Mouse (Mus musculus) layer of hippocampus, adult 8-10 months (tissue): ENCODE measurements around the gene Notch1. TPM values are rescaled to one million over a fixed set of nuclear protein-coding genes. Genes with fewer than 3 reads are reported as not detected.
A peak's percentile ranks its signal among the peaks of the same experiment; 100 is the strongest.

Experiments used
- DNase-seq, 2 experiments: peaks; one replicate each; pipeline ENCODE4 v3.0.0; 2022; ENCODE audit warnings: low spot score in 2 of 2
- total RNA-seq, 4 experiments: library from RNA; stranded (reverse); gene quantifications; 2 replicates each; pipeline ENCODE4 v1.2.4; 2022

Gene Notch1
- total RNA-seq, 4 experiments from 2014 or later, result 31.0 to 36.2 (median 34.2) TPM

GRCm38 (mm10) chr2:26447451-26447850 lies 69.0 kb downstream of the Notch1 start:
- DNase-seq, result no peak

- no peak for DNase-seq
These were observed 69.8 kb downstream of the Notch1 start for GRCm38 (mm10) chr2:26446671-26447070.

DNA sequence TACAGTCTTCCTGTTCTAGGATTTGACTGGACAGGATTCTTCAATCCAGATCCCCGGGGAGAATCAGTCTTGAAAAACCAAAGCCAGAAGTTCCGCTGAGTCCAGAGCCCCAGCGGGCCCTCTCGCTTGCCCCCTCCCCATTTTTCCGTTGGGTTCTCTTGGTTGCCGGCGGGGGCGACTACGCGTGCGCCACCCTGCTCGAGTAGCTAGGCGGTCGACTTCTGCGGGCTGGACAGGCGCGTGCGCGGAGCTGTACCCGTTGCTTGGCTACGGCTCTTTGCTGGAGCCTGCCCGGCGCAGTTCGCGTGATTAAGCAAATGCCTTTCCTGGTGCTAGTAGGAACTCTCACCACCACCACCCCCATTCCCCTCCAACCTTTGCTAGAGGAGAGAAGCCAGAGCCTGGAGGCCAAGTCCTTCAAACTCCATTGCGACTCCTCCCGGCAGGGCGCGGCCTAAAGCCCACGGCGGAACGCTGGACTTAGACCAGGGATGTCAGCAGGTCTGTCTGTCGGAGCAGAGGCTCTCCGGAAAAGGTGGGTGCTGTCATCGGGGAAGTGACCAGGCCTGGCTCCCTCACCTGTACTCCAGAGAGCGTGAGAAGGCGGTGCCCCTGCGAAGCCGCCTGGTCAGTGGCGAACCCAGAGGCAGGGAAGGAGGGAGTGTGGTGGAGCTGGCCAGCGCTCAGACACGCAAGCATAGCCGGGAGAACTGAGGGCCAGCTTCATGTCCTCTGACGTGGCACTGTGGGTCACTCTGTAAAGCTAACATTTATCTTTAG lies 70.6 kb downstream of the Notch1 start:
- peak; percentile 94 to 95 for DNase-seq

DNA sequence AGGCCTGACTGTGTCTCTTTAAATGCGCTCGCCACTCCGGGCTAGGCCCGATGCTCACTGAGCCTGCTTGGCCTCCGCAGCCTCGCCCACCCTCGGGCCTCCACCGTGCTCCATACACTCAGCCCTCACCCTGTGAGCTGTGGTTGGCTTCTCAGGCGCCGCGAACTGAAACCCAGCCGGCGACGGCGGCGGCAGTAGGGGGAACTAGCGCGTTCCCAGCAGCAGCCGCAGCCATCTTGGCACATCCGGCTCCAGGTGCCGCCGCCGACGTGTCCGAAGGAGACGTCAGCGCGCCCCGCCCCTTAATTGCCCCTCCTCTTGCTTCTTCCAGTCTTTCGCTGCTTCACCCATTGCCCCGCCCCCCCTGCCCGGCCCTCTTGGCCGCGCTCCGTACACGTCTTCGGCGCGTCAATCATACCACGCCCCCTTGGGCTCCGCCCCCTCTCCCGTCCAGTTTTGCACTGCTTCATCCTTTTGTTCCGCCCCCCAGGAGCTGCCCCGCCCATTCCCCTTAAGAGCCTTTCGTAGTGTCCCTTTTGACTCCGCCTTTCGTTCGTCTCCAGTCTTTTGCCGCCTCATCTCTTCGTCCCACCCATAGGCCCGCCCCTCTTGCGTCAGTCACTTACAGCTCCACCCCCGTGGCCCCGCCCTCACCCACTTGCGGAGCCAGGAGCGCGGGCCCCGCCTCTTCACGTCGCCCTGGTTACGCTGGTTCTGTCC lies 71.4 kb downstream of the Notch1 start, which contains the start of gene Sec16a:
Sec16a (minus strand) TSS at position 271 of the 720 bp plus-strand sequence.
- peak; percentile 99 to 100 for DNase-seq

- DNase-seq, result no peak
These were observed 72.1 kb downstream of the Notch1 start for GRCm38 (mm10) chr2:26444368-26444767.

- no peak for DNase-seq
These were observed 72.6 kb downstream of the Notch1 start for GRCm38 (mm10) chr2:26443876-26444275.

GRCm38 (mm10) chr2:26442843-26443242 lies 73.6 kb downstream of the Notch1 start:
- no peak for DNase-seq

GRCm38 (mm10) chr2:26441688-26442087 lies 74.8 kb downstream of the Notch1 start:
- DNase-seq, result no peak

- DNase-seq, result no peak
These were observed 75.2 kb downstream of the Notch1 start for GRCm38 (mm10) chr2:26441261-26441660.

DNA sequence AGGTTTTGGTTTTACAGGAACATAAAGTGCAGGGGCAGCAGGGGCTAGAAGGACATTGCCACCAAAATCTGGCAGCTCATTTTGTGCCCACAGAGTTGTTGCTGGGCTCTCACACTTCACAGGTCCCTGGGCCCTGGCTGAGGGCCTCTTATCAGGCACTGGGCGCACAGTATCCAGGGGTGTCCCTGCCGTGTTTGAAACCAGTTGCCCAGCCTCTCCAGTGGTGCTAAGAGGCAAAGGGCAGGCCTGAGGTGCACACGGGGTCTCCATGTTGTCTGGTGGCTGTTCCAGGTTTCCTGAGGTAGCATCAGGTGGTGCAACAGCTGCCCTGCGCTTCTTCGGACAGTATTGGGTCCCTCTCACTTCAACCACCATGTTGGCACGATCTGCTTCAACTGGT lies 76.8 kb downstream of the Notch1 start:
- DNase-seq, result no peak

- no peak for DNase-seq
These were observed 78.1 kb downstream of the Notch1 start for GRCm38 (mm10) chr2:26438373-26438772.

- peak in 1 of 2 experiments; percentile 46 for DNase-seq
These were observed 79.2 kb downstream of the Notch1 start for GRCm38 (mm10) chr2:26437221-26437620.

DNA sequence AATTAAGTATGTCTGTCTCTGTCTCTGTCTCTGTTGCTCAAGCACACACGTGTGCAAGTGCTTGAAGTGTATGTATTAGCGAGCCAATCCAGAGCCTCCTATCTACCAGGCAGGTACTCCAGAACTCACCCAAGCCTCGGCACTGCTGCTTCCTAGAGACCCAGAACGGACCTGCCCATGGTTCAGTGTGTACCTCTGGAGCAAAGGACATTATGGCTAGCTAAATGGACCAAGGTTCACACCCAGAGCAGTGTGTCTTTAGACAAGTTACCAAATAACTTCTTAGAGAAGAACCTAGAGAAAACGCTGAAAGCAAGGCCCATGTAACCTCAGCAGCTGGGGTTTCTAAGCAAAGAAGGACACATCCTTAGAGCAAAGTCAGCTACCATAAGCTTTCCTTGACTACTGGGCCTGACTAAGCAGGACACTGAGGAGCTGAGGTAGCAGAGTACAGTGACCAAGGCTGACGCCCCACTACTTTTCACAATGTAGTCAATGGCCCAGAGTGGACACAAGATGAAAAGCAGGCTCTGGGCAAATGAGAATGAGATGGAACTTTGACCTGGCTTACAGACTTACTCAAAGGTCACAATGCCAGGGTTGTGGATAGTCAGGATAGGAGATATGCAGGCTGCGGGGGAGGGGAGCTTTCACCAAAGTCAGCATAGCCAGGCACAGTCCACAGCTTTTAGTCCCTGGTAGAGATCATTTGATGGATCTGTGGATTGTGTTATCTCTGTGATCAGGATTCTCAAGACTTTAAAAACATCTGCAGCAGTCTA lies 81.5 kb downstream of the Notch1 start:
- no peak for DNase-seq

DNA sequence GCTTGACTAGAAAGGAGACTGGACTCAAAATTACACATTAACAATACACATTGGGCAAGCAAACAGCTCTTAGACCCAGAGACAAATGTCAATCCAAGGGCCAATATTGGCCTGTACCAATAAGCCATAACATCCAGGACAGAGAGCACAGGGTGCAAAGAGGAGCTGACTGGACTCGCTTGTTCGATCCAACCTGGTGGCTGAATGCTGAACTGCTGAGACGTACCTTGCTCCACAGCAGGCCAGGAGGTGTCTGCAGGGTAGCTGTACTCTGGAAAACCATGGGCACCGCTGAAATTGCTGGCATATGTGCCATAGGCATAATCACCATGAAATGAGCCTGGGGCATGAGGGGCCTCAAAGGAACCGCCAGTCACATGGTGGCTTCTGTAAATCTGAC lies 86.6 kb downstream of the Notch1 start:
- no peak for DNase-seq

GRCm38 (mm10) chr2:26424541-26424940 lies 91.9 kb downstream of the Notch1 start:
- DNase-seq, result no peak

DNA sequence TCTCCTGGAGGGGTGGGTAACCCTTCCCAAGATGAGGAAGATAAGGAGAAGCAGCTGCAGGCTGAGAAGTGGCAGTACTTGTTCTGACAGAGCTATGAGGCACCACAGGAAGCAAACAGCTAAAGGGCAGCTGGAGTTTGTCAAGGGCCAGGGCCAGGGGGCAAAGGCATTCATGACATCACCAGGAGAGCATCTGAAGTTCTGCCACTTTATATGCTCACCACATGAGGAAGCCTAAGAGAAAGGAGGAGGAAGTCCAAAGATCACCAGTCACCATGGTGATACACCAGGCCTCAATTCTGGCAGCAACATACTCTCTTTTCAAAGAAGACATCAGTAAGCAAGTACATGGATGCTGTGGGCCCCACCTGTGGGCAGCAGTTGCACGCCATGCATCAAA lies 93.4 kb downstream of the Notch1 start:
- no peak for DNase-seq

DNA sequence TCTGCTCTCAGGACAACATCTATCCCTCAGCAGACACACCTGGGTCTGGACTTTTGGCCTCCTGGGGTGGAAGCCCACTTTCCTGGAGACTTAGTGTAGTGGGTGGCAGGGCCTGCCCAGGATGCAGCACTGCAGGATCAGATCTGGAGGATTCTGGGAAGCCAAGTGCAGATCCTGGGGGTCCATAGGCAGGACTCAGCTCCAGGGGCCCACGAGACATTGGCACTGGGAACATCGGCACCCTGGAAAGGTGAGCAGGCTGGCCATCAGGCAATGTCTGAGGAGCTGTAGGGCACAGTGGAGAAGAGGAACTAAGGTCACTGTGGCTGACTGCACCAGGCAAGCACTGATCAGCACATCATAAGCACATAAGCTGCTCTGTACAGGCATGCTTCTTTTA lies 94.5 kb downstream of the Notch1 start:
- DNase-seq, result no peak

GRCm38 (mm10) chr2:26418120-26418519 lies 98.3 kb downstream of the Notch1 start:
- DNase-seq, result no peak

- no peak for DNase-seq
These were observed 99.4 kb downstream of the Notch1 start for GRCm38 (mm10) chr2:26417066-26417465.

DNA sequence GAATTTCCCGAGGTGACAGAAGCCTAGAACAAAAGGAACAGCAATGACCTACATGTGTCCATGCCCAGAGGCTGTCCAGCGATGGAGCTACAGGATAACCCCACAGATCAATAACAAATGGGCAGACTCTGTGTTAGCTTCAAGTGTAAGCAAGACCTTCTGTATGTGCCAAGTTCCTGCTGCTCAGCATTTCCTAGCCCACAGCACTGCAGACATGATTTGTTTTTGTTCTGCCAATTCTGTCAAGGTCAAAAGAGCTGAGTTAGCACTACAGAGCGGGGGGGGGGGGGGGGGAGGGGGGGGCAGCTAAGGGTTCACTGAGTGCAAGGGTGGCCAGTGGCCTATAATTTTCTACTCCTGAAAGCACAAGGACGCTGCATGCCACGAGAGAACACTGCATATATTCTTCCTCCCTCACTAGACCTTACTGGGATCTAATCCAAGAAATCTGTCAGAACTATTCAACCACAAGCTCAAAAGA lies 105.5 kb downstream of the Notch1 start:
- DNase-seq, result no peak

DNA sequence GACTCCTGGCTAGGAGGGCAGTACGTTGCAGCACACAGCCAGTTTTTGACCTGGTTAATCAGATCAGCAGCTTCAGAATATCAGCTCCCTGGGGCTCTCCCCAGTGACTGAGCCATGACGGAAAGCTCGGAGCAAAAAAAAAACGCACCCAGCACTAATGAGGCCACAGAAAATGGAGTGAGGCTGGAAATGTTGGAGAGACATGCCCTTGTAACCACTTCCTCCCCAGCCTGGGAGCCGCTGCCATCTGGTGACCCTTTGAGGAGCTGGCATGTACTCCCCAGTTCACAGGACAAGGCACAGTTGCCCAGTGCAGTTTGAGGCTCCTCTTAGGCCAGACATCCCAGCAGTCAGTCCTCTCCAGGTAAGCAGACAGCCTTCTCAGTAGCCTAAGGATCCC lies 106.4 kb downstream of the Notch1 start:
- DNase-seq, result no peak

GRCm38 (mm10) chr2:26409362-26409761 lies 107.1 kb downstream of the Notch1 start:
- no peak for DNase-seq
